25 mouse cellular contexts compared by ENCODE assay signal in the genomic region with DNA sequence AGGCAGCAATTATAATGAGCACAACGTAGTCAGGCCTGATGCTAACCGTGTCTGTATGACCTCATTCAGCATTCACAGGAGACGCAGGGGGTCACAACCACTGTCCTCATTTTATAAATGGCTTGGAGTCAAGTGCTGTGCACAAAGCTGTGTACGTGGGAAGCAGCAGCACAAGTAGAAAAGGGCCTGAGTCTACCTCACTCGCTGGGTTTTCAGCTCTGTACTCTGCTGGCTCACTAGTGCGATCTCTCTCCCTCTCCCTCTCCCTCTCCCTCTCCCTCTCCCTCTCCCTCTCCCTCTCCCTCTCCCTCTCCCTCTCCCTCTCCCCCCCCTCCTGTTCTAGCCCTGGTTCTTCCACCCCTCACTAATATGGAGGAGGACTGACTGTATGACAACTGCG.
DNase-seq lines count a peak whose midpoint lies in the region; ATAC-seq lines count a peak whose summit lies in the region.
"Had no signal": no experiment of that assay in that cellular context is flagged by ENCODE, and none has a peak within 500 bp of the region (broad histone marks: within the 10 kb centered on the region; RNA-seq: fewer than 3 reads in every experiment).

No protein-coding gene starts in this region.

- H3K4me3 ChIP-seq in forebrain, embryonic 12.5 days (replicated peaks): no peak overlapping the region
- no peak overlapping the region for H3K4me3 ChIP-seq in forebrain, embryonic 13.5 days
- H3K4me3 ChIP-seq in midbrain, embryonic 15.5 days: no peak overlapping the region
- no peak overlapping the region for H3K4me3 ChIP-seq in midbrain, embryonic 11.5 days (ENCODE audit: low read depth, low read length)
- no peak overlapping the region for H3K4me3 ChIP-seq in hindbrain, embryonic 14.5 days (replicated peaks; ENCODE audit: low read length)
- no peak overlapping the region for H3K4me3 ChIP-seq in neural tube, embryonic 15.5 days (replicated peaks)
- H3K4me3 ChIP-seq: erythroblast, embryonic 14.5 days; gastrocnemius, adult 2 months; heart, embryonic 13.5 days; limb, embryonic 12.5 days; liver, embryonic 15.5 days had no signal

- no peak for DNase-seq in midbrain, embryonic 11.5 days (ENCODE audit: low spot score, missing footprints)
- DNase-seq in hindbrain, embryonic 14.5 days (ENCODE audit: low spot score): no peak
- no peak for DNase-seq in frontal cortex, adult 2 months (ENCODE audit: extremely low spot score in 1 of 2, low spot score in 1 of 2)
- no peak for DNase-seq in right cerebral cortex, adult 2 months (ENCODE audit: low spot score in 2 of 2)
- DNase-seq: adrenal gland, adult 8-10 months; cerebellum, adult 11-12 months; gastrocnemius, adult 2 months; gastrocnemius, postnatal 36 days; heart, postnatal 10 days; kidney, adult 8-10 months; layer of hippocampus, postnatal 36 days; lung, embryonic 14.5 days; lung, postnatal 14 days; thymus, adult 2 months; thymus, postnatal 36 days had no signal

- H3K36me3 ChIP-seq in forebrain, embryonic 12.5 days (replicated peaks): no peaks in the 10 kb centered on the region
- H3K36me3 ChIP-seq in forebrain, embryonic 13.5 days (ENCODE audit: poor library complexity, severe bottlenecking): no peaks in the 10 kb centered on the region
- H3K36me3 ChIP-seq in midbrain, embryonic 15.5 days (replicated peaks): no peaks in the 10 kb centered on the region
- H3K36me3 ChIP-seq in midbrain, embryonic 11.5 days (ENCODE audit: control insufficient read depth, insufficient read depth, low read length): no peaks in the 10 kb centered on the region
- no peaks in the 10 kb centered on the region for H3K36me3 ChIP-seq in hindbrain, embryonic 14.5 days (replicated peaks; ENCODE audit: control insufficient read depth, insufficient read depth)
- H3K36me3 ChIP-seq in neural tube, embryonic 15.5 days: no peaks in the 10 kb centered on the region
- H3K36me3 ChIP-seq: G1E; heart, embryonic 13.5 days; limb, embryonic 12.5 days; liver, embryonic 15.5 days had no signal

- H3K27ac ChIP-seq in forebrain, embryonic 12.5 days: no peak overlapping the region
- H3K27ac ChIP-seq in forebrain, embryonic 13.5 days: no peak overlapping the region
- no peak overlapping the region for H3K27ac ChIP-seq in midbrain, embryonic 15.5 days
- no peak overlapping the region for H3K27ac ChIP-seq in midbrain, embryonic 11.5 days (ENCODE audit: low read depth, low read length)
- no peak overlapping the region for H3K27ac ChIP-seq in hindbrain, embryonic 14.5 days
- no peak overlapping the region for H3K27ac ChIP-seq in neural tube, embryonic 15.5 days (replicated peaks)
- H3K27ac ChIP-seq: gastrocnemius, adult 2 months; heart, embryonic 13.5 days; limb, embryonic 12.5 days; liver, embryonic 15.5 days had no signal

- no peak overlapping the region for H3K4me2 ChIP-seq in forebrain, embryonic 12.5 days
- H3K4me2 ChIP-seq in forebrain, embryonic 13.5 days: no peak overlapping the region
- H3K4me2 ChIP-seq in midbrain, embryonic 15.5 days: no peak overlapping the region
- no peak overlapping the region for H3K4me2 ChIP-seq in midbrain, embryonic 11.5 days
- H3K4me2 ChIP-seq in hindbrain, embryonic 14.5 days (replicated peaks): no peak overlapping the region
- no peak overlapping the region for H3K4me2 ChIP-seq in neural tube, embryonic 15.5 days
- H3K4me2 ChIP-seq: heart, embryonic 13.5 days; limb, embryonic 12.5 days; liver, embryonic 15.5 days; lung, embryonic 14.5 days had no signal

- H3K9ac ChIP-seq in forebrain, embryonic 12.5 days: no peak overlapping the region
- H3K9ac ChIP-seq in forebrain, embryonic 13.5 days: no peak overlapping the region
- no peak overlapping the region for H3K9ac ChIP-seq in midbrain, embryonic 15.5 days
- no peak overlapping the region for H3K9ac ChIP-seq in midbrain, embryonic 11.5 days (ENCODE audit: low read length)
- H3K9ac ChIP-seq in hindbrain, embryonic 14.5 days: no peak overlapping the region
- H3K9ac ChIP-seq in neural tube, embryonic 15.5 days (replicated peaks): no peak overlapping the region
- H3K9ac ChIP-seq: heart, embryonic 13.5 days; limb, embryonic 12.5 days; liver, embryonic 15.5 days; lung, embryonic 14.5 days had no signal

- H3K4me1 ChIP-seq in forebrain, embryonic 12.5 days: peaks cover 4% of the 10 kb centered on the region
- no peaks in the 10 kb centered on the region for H3K4me1 ChIP-seq in forebrain, embryonic 13.5 days
- peaks cover 4% of the 10 kb centered on the region; the same call in 1 of the 2 replicates for H3K4me1 ChIP-seq in midbrain, embryonic 15.5 days
- no peaks in the 10 kb centered on the region for H3K4me1 ChIP-seq in midbrain, embryonic 11.5 days (ENCODE audit: control insufficient read depth, insufficient read depth, low read length)
- no peaks in the 10 kb centered on the region for H3K4me1 ChIP-seq in hindbrain, embryonic 14.5 days (replicated peaks; ENCODE audit: control insufficient read depth, insufficient read depth, low read length)
- no peaks in the 10 kb centered on the region for H3K4me1 ChIP-seq in neural tube, embryonic 15.5 days
- H3K4me1 ChIP-seq: limb, embryonic 12.5 days; liver, embryonic 15.5 days had no signal

- 0 out of 2 replicates have a peak, but pooled peaks have one; percentile 23 for ATAC-seq in forebrain, embryonic 12.5 days (ENCODE audit: low FRiP score)
- no peak for ATAC-seq in forebrain, embryonic 13.5 days
- ATAC-seq in midbrain, embryonic 15.5 days (replicated peaks): peak; percentile 33; the same call in 1 of the 2 replicates
- ATAC-seq in midbrain, embryonic 11.5 days (ENCODE audit: low FRiP score): no peak
- peak; percentile 27; the same call in 1 of the 2 replicates for ATAC-seq in hindbrain, embryonic 14.5 days (ENCODE audit: low FRiP score)
- ATAC-seq in neural tube, embryonic 15.5 days (ENCODE audit: low FRiP score): peak; percentile 50; the same call in 1 of the 2 replicates
- ATAC-seq: intestine, embryonic 16.5 days had no signal

- H3K9me3 ChIP-seq in forebrain, embryonic 12.5 days: no peaks in the 10 kb centered on the region
- no peaks in the 10 kb centered on the region for H3K9me3 ChIP-seq in forebrain, embryonic 13.5 days (replicated peaks)
- no peaks in the 10 kb centered on the region for H3K9me3 ChIP-seq in midbrain, embryonic 15.5 days
- no peaks in the 10 kb centered on the region for H3K9me3 ChIP-seq in midbrain, embryonic 11.5 days (ENCODE audit: control insufficient read depth, low read length)
- H3K9me3 ChIP-seq in hindbrain, embryonic 14.5 days (ENCODE audit: control insufficient read depth, low read length): no peaks in the 10 kb centered on the region
- H3K9me3 ChIP-seq in neural tube, embryonic 15.5 days (replicated peaks): no peaks in the 10 kb centered on the region
- H3K9me3 ChIP-seq: G1E; heart, embryonic 13.5 days; limb, embryonic 12.5 days; liver, embryonic 15.5 days had no signal

- 45% methylated on average over 7 of the region's 7 CpGs for WGBS in forebrain, embryonic 12.5 days
- WGBS in forebrain, embryonic 13.5 days: 33% methylated on average over 7 of the region's 7 CpGs
- WGBS in midbrain, embryonic 15.5 days: 46% methylated on average over 7 of the region's 7 CpGs
- WGBS in midbrain, embryonic 11.5 days: 69% methylated on average over 7 of the region's 7 CpGs
- WGBS in hindbrain, embryonic 14.5 days: 44% methylated on average over 7 of the region's 7 CpGs
- 38% methylated on average over 7 of the region's 7 CpGs for WGBS in neural tube, embryonic 15.5 days

- H3K27me3 ChIP-seq in forebrain, embryonic 12.5 days: no peaks in the 10 kb centered on the region
- no peaks in the 10 kb centered on the region for H3K27me3 ChIP-seq in forebrain, embryonic 13.5 days
- H3K27me3 ChIP-seq in midbrain, embryonic 15.5 days (replicated peaks): no peaks in the 10 kb centered on the region
- no peaks in the 10 kb centered on the region for H3K27me3 ChIP-seq in midbrain, embryonic 11.5 days (ENCODE audit: control insufficient read depth, insufficient read depth, low read length)
- H3K27me3 ChIP-seq in hindbrain, embryonic 14.5 days (ENCODE audit: control insufficient read depth, insufficient read depth, low read length): no peaks in the 10 kb centered on the region
- no peaks in the 10 kb centered on the region for H3K27me3 ChIP-seq in neural tube, embryonic 15.5 days (replicated peaks)
- H3K27me3 ChIP-seq: heart, embryonic 13.5 days; limb, embryonic 12.5 days; liver, embryonic 15.5 days had no signal

Comparison
In these comparisons a context has a peak if more than half of its experiments do, and no peak if none do; other contexts are left out.
1. ATAC-seq: peak in forebrain, embryonic 12.5 days (single experiment), midbrain, embryonic 15.5 days (single experiment), hindbrain, embryonic 14.5 days (single experiment) and neural tube, embryonic 15.5 days (single experiment); none in forebrain, embryonic 13.5 days (single experiment) and midbrain, embryonic 11.5 days (single experiment).